Mouse (Mus musculus) neutrophil, adult 5-6 weeks (primary cell): ENCODE results near the gene Xpot. TPM values are rescaled to one million over a fixed set of nuclear protein-coding genes. Genes with fewer than 3 reads are reported as not detected.

Experiments used
- ATAC-seq: fragments of 151-379, 151-347 bp; 2 replicates; pipeline ENCODE4 v1.8.0; 2017; ENCODE audit warnings: mild to moderate bottlenecking, moderate TSS enrichment; ENCODE audit not compliant: insufficient number of reproducible peaks, poor library complexity, low FRiP score, severe bottlenecking; ENCODE audit errors: extremely low read depth
- total RNA-seq: library from RNA; stranded (forward); fragments of 200-1000 nt; gene quantifications from 2 replicates; pipeline ENCODE4 v1.2.3, GENCODE M21; 2017

Xpot gene
- total RNA-seq = 44.0 and 45.5 TPM in 2 replicates

GRCm38 (mm10) chr10:121626186-121626882, at the start of gene Xpot:
Gene Xpot, minus strand, starts transcription at chr10:121626332.
- ATAC-seq = peak; percentile 94

- ATAC-seq = no peak
Measured at GRCm38 (mm10) chr10:121669103-121669502, 43.0 kb upstream of the Xpot start.

GRCm38 (mm10) chr10:121665631-121666145, 39.6 kb upstream of the Xpot start:
- ATAC-seq = no peak

GRCm38 (mm10) chr10:121663599-121663998, 37.5 kb upstream of the Xpot start:
- ATAC-seq = no peak

- no peak for ATAC-seq
Measured at GRCm38 (mm10) chr10:121662711-121663110, 36.6 kb upstream of the Xpot start.

GRCm38 (mm10) chr10:121655907-121656306, 29.8 kb upstream of the Xpot start:
- no peak for ATAC-seq

- no peak for ATAC-seq
Measured at GRCm38 (mm10) chr10:121653079-121653478, 26.9 kb upstream of the Xpot start.

- ATAC-seq = no peak
Measured at GRCm38 (mm10) chr10:121646294-121646693, 20.2 kb upstream of the Xpot start.

GRCm38 (mm10) chr10:121642054-121642947, 16.2 kb upstream of the Xpot start:
- no peak for ATAC-seq

- ATAC-seq = no peak
Measured at GRCm38 (mm10) chr10:121641272-121642053, 15.3 kb upstream of the Xpot start, which contains the start of gene D930020B18Rik. Gene D930020B18Rik, plus strand, starts transcription at chr10:121641588.

GRCm38 (mm10) chr10:121640944-121641271, 14.8 kb upstream of the Xpot start:
- ATAC-seq = no peak

- peak; percentile 47; the same call in 1 of the 2 replicates for ATAC-seq
Measured at GRCm38 (mm10) chr10:121640150-121640930, 14.2 kb upstream of the Xpot start.

GRCm38 (mm10) chr10:121639573-121639972, 13.4 kb upstream of the Xpot start:
- ATAC-seq = no peak

- ATAC-seq = no peak
Measured at GRCm38 (mm10) chr10:121636276-121636675, 10.1 kb upstream of the Xpot start.

- ATAC-seq = no peak
Measured at GRCm38 (mm10) chr10:121634159-121634558, 8.0 kb upstream of the Xpot start.

GRCm38 (mm10) chr10:121628561-121629040, 2.5 kb upstream of the Xpot start:
- no peak for ATAC-seq

- ATAC-seq = no peak
Measured at GRCm38 (mm10) chr10:121627216-121627852, 1.2 kb upstream of the Xpot start.
